Mouse (Mus musculus) kidney, embryonic 15.5 days (tissue): ENCODE data around the gene Nudcd3. TPM values are rescaled to one million over a fixed set of nuclear protein-coding genes. Genes with fewer than 3 reads are reported as not detected.

ENCODE experiments used
- ATAC-seq: fragments of 200-750 bp; cut with Nextera tagmentation; replicated peaks from 2 replicates; pipeline ENCODE4 v1.8.0; 2017; ENCODE audit warnings: moderate TSS enrichment; ENCODE audit not compliant: low FRiP score
- H3K27ac ChIP-seq: fragments of 300-500 bp; sonication (generic); 2 replicates; pipeline ENCODE4 v1.5.1; 2015; ENCODE audit warnings: mild to moderate bottlenecking, inconsistent platforms
- H3K27me3 ChIP-seq: fragments of 300-500 bp; sonication (generic); 2 replicates; pipeline ENCODE4 v1.6.1; 2015; ENCODE audit warnings: inconsistent platforms
- H3K36me3 ChIP-seq: fragments of 300-500 bp; sonication (generic); 2 replicates; pipeline ENCODE4 v1.6.1; 2015; ENCODE audit warnings: inconsistent platforms
- H3K4me1 ChIP-seq: fragments of 300-500 bp; sonication (generic); 2 replicates; pipeline ENCODE4 v1.6.1; 2015; ENCODE audit warnings: inconsistent platforms
- H3K4me2 ChIP-seq: fragments of 300-500 bp; sonication (generic); 2 replicates; pipeline ENCODE4 v1.6.1; 2015; ENCODE audit warnings: moderate library complexity, mild to moderate bottlenecking, inconsistent platforms
- H3K4me3 ChIP-seq: fragments of 300-500 bp; sonication (generic); replicated peaks from 2 replicates; pipeline ENCODE4 v1.5.1; 2015; ENCODE audit warnings: mild to moderate bottlenecking, inconsistent platforms
- H3K9ac ChIP-seq: fragments of 300-500 bp; sonication (generic); 2 replicates; pipeline ENCODE4 v1.6.1; 2015; ENCODE audit warnings: mild to moderate bottlenecking, inconsistent platforms
- H3K9me3 ChIP-seq: fragments of 300-500 bp; sonication (generic); replicated peaks from 2 replicates; pipeline ENCODE4 v1.6.1; 2016; ENCODE audit warnings: inconsistent platforms
- WGBS: fragments of 180-500 bp; shearing (Covaris S2); methylation state at CpG from one replicate; pipeline ENCODE4 v1.1.7; 2015; ENCODE audit warnings: mixed read lengths; 5-methylcytosine and 5-hydroxymethylcytosine counted together
- polyA plus RNA-seq: library from polyadenylated mRNA; unstranded; fragments of >200 nt; fragmentation: Nextera tagmentation; extraction: Ambion mirVana; gene quantifications from 2 replicates; pipeline ENCODE4 v1.2.1, GENCODE M21; 2015

Nudcd3 gene
- polyA plus RNA-seq, 1 experiment from 2014 or later: 37.7 TPM

GRCm38 (mm10) chr11:6175506-6175905 is 24.7 kb downstream of the Nudcd3 start:
- Histone ChIP-seq H3K9ac (no peak overlapping the region), H3K27ac (no peak overlapping the region), H3K4me2 (no peak overlapping the region), H3K9me3 (no peaks in the 10 kb centered on the region), H3K4me3 (no peak overlapping the region), H3K36me3 (no peaks in the 10 kb centered on the region), H3K4me1 (peaks cover 43% of the 10 kb centered on the region), H3K27me3 (no peaks in the 10 kb centered on the region)
- WGBS: 53% methylated on average over 1 of the region's 1 CpGs
- ATAC-seq: no peak

DNA sequence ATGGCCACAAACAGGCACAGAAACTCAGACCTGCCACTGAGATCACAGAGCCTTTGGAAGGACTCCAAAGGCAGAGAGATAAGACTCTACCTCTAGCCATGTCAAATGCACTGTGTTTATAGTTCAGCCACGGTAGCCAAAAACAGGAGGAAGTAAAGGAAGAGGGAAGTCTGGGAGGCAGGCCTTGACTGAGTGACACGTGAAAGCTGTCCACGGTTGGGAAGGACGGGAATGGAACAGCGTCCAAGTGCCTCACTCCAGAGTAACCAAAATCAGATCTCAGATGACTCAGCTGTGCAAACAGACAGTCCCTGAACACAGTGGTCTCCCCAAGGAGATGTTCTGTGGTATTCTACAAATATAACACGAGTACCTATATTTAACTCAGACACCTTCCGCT is 25.5 kb downstream of the Nudcd3 start:
- Histone ChIP-seq H3K9me3 (no peaks in the 10 kb centered on the region), H3K27me3 (no peaks in the 10 kb centered on the region), H3K4me1 (peaks cover 43% of the 10 kb centered on the region), H3K4me3 (no peak overlapping the region), H3K36me3 (no peaks in the 10 kb centered on the region), H3K4me2 (no peak overlapping the region), H3K9ac (no peak overlapping the region), H3K27ac (0 out of 2 replicates have a peak overlapping the region, but pooled peaks have one; percentile 54)
- 52% methylated on average over 7 of the region's 7 CpGs for WGBS
- ATAC-seq: no peak

DNA sequence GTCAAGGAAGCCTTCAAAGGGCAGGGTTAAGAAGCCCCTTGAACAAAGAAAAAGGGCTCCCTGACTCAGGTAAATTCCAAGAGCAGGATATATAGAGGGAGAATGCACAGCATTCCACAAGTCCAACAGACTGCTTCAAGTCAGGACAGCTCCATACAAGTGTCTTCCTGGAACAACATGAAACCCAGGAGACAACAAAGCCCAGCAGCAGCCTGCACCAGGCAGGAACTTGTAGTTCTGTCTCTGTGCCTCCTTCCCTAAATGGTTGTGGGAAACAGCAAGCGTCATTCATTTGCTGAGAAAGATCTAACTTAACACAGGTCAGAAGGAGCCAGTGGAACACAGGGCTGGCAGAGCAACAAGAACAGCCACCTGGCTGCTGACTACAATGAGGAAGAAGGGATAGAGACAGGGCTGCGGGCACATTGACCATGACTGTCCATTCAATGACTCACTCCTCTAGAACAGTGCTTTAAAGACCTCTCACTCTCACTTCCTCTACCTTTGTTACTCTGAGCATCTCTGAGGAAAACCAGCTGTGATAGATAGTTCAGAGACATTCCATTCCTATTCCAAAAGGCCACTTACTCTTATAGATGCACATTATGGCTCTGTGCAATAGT is 31.1 kb downstream of the Nudcd3 start:
- H3K27ac ChIP-seq: no peak overlapping the region
- no peak overlapping the region for H3K9ac ChIP-seq
- H3K36me3 ChIP-seq: no peaks in the 10 kb centered on the region
- H3K4me1 ChIP-seq: 0 out of 2 replicates have a peak, but pooled peaks cover 6% of the 10 kb centered on the region
- no peak overlapping the region for H3K4me2 ChIP-seq
- no peaks in the 10 kb centered on the region for H3K27me3 ChIP-seq
- no peak for ATAC-seq
- H3K9me3 ChIP-seq: no peaks in the 10 kb centered on the region
- H3K4me3 ChIP-seq: no peak overlapping the region
- 87% methylated on average over 2 of the region's 2 CpGs for WGBS

- H3K4me1 ChIP-seq: 0 out of 2 replicates have a peak, but pooled peaks cover 6% of the 10 kb centered on the region
- no peaks in the 10 kb centered on the region for H3K36me3 ChIP-seq
- no peak overlapping the region for H3K27ac ChIP-seq
- no peak overlapping the region for H3K4me3 ChIP-seq
- H3K9ac ChIP-seq: no peak overlapping the region
- H3K9me3 ChIP-seq: no peaks in the 10 kb centered on the region
- 92% methylated on average over 12 of the region's 12 CpGs for WGBS
- no peaks in the 10 kb centered on the region for H3K27me3 ChIP-seq
- ATAC-seq: no peak
- no peak overlapping the region for H3K4me2 ChIP-seq
Measured at GRCm38 (mm10) chr11:6166351-6166750, 33.9 kb downstream of the Nudcd3 start.

- Histone ChIP-seq H3K36me3 (no peaks in the 10 kb centered on the region), H3K9ac (no peak overlapping the region), H3K27ac (no peak overlapping the region), H3K4me1 (0 out of 2 replicates have a peak, but pooled peaks cover 6% of the 10 kb centered on the region), H3K27me3 (no peaks in the 10 kb centered on the region), H3K4me3 (no peak overlapping the region), H3K9me3 (no peaks in the 10 kb centered on the region), H3K4me2 (no peak overlapping the region)
- ATAC-seq: no peak
- WGBS: 88% methylated on average over 7 of the region's 7 CpGs
Measured at GRCm38 (mm10) chr11:6165391-6166081, 34.7 kb downstream of the Nudcd3 start.

DNA sequence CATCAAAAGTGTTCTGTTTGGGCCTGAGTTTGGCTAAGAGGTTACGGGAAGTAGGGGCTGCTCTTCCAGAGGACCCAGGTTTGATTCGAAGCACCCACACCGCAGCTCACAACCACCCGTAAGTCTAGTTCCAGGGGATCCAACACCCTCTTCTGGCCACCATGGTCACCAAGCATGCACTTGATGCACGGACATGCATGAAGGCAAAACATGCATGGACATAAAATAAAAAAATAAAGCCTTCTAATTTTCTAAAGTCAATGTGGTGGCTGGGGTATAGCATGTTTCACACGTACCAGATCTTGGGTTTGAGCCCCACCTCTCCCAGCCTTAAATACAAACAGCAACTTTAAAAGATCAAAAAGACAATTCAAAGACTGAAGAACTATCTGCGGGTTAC is 35.4 kb downstream of the Nudcd3 start:
- Histone ChIP-seq H3K36me3 (no peaks in the 10 kb centered on the region), H3K27me3 (no peaks in the 10 kb centered on the region), H3K9ac (no peak overlapping the region), H3K9me3 (no peaks in the 10 kb centered on the region), H3K4me1 (0 out of 2 replicates have a peak, but pooled peaks cover under 1% of the 10 kb centered on the region), H3K4me2 (no peak overlapping the region), H3K4me3 (no peak overlapping the region), H3K27ac (no peak overlapping the region)
- ATAC-seq: no peak
- WGBS: 93% methylated on average over 7 of the region's 7 CpGs

GRCm38 (mm10) chr11:6163706-6164105 is 36.5 kb downstream of the Nudcd3 start:
- ATAC-seq: no peak
- H3K27ac ChIP-seq: no peak overlapping the region
- WGBS: 88% methylated on average over 12 of the region's 12 CpGs

GRCm38 (mm10) chr11:6163062-6163461 is 37.2 kb downstream of the Nudcd3 start:
- 97% methylated on average over 3 of the region's 3 CpGs for WGBS
- no peaks in the 10 kb centered on the region for H3K9me3 ChIP-seq
- H3K4me2 ChIP-seq: no peak overlapping the region
- H3K4me3 ChIP-seq: no peak overlapping the region
- no peak for ATAC-seq
- H3K4me1 ChIP-seq: no peaks in the 10 kb centered on the region
- H3K36me3 ChIP-seq: no peaks in the 10 kb centered on the region
- no peaks in the 10 kb centered on the region for H3K27me3 ChIP-seq
- no peak overlapping the region for H3K27ac ChIP-seq
- no peak overlapping the region for H3K9ac ChIP-seq

More at GRCm38 (mm10) chr11:6163706-6164105, 36.5 kb downstream of the Nudcd3 start:
- no peaks in the 10 kb centered on the region for H3K9me3 ChIP-seq
- H3K27me3 ChIP-seq: no peaks in the 10 kb centered on the region
- no peaks in the 10 kb centered on the region for H3K4me1 ChIP-seq
- H3K4me3 ChIP-seq: no peak overlapping the region
- H3K4me2 ChIP-seq: no peak overlapping the region
- no peaks in the 10 kb centered on the region for H3K36me3 ChIP-seq
- no peak overlapping the region for H3K9ac ChIP-seq

DNA sequence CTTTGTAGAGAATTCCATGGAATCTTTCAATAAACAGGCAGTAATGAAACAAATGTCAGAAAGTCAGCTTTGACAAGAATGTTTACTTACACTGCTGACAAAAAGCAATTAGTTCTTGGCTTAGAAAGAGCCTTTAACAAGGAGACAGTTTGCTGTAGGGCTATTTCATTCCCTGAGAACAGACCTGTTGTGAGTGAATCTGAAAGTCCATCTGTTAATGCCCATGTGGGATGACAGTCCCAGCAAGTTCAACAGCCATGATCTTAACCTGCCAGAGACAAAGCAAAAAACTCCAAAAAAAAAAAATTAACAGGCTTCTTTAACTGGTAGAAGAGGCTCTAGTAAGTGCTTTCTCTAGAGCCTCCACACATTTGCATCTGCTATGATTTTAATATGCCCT is 38.7 kb downstream of the Nudcd3 start:
- H3K9ac ChIP-seq: no peak overlapping the region
- H3K27me3 ChIP-seq: no peaks in the 10 kb centered on the region
- no peaks in the 10 kb centered on the region for H3K9me3 ChIP-seq
- ATAC-seq: no peak
- H3K4me2 ChIP-seq: no peak overlapping the region
- H3K36me3 ChIP-seq: no peaks in the 10 kb centered on the region
- H3K27ac ChIP-seq: no peak overlapping the region
- no peaks in the 10 kb centered on the region for H3K4me1 ChIP-seq
- no peak overlapping the region for H3K4me3 ChIP-seq

- H3K9ac ChIP-seq: no peak overlapping the region
- H3K4me1 ChIP-seq: no peaks in the 10 kb centered on the region
- no peaks in the 10 kb centered on the region for H3K9me3 ChIP-seq
- 81% methylated on average over 3 of the region's 3 CpGs for WGBS
- no peak overlapping the region for H3K4me3 ChIP-seq
- H3K27ac ChIP-seq: no peak overlapping the region
- no peak for ATAC-seq
- no peaks in the 10 kb centered on the region for H3K36me3 ChIP-seq
- H3K4me2 ChIP-seq: no peak overlapping the region
- no peaks in the 10 kb centered on the region for H3K27me3 ChIP-seq
Measured at GRCm38 (mm10) chr11:6160663-6161271, 39.4 kb downstream of the Nudcd3 start.

DNA sequence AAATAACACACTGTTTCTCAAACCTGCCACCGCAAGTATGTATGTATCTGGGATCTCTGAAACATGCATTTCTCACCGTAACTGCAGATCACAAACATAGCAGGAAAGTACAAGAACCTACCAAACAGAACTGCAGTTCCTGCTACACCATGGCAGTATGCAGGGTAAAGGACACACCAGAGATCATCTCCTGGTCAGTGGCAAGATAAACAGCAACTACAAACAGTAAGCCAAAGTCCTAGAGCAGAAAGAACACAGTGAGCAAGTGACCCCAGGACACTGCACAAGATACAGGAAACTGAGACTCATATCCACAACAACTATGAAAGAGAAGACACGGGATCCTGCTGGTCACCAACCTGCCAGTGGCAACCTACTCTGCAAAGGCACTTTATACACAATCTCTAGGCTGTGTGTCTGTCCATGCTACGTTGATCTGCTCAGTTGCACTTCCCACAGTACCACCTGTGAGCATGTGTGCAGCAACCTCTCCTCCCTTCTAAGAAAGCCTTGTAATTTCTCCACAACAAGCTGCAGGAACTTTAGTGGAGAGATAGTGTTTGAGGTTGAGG is 40.4 kb downstream of the Nudcd3 start:
- ATAC-seq: no peak
- no peak overlapping the region for H3K4me2 ChIP-seq
- 85% methylated on average over 4 of the region's 4 CpGs for WGBS

DNA sequence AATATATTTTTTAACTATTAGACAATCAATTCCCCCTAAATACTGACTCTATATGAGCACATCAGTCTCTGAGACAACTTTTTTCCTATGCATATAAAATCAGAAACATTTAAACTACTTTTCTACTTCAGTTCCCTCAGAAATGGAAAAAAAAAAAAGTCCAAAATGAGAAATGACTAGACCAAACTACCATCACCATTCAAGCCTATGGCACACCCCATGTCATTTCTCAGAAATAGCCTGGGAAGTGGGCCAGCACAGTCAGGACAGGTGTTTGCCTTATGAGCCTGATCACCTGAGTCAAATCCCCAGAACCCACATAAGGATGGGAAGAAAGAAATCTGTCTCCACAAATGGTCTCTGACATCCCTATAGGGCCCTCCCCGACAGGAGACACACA is 41.7 kb downstream of the Nudcd3 start:
- H3K9me3 ChIP-seq: no peaks in the 10 kb centered on the region
- no peaks in the 10 kb centered on the region for H3K27me3 ChIP-seq
- ATAC-seq: no peak
- WGBS: 88% methylated on average over 1 of the region's 1 CpGs
- no peaks in the 10 kb centered on the region for H3K36me3 ChIP-seq
- no peak overlapping the region for H3K4me2 ChIP-seq
- H3K4me1 ChIP-seq: peaks cover 9% of the 10 kb centered on the region
- H3K4me3 ChIP-seq: no peak overlapping the region
- no peak overlapping the region for H3K9ac ChIP-seq
- H3K27ac ChIP-seq: no peak overlapping the region

More for the DNA sequence above, 40.4 kb downstream of the Nudcd3 start:
- Histone ChIP-seq H3K27ac (no peak overlapping the region), H3K27me3 (no peaks in the 10 kb centered on the region), H3K9me3 (no peaks in the 10 kb centered on the region), H3K4me1 (no peaks in the 10 kb centered on the region), H3K4me3 (no peak overlapping the region), H3K9ac (no peak overlapping the region), H3K36me3 (no peaks in the 10 kb centered on the region)
